Mouse (Mus musculus) gastrocnemius, postnatal 4 days (tissue): ENCODE results near the gene Srp54c. TPM values are rescaled to one million over a fixed set of nuclear protein-coding genes. Genes with fewer than 3 reads are reported as not detected.
"Not testable (repeated sequence)": the region's sequence is repeated elsewhere in the genome, so short reads cannot be mapped to it uniquely, and the experiment has no call there.

Experiments used
- DNase-seq, 2 experiments: peaks; one replicate each; pipeline ENCODE4 v3.0.0; 2021 to 2022; ENCODE audit warnings: low spot score in 2 of 2, mixed read lengths in 2 of 2
- long read RNA-seq, 2 experiments: library from polyadenylated mRNA; stranded (forward); transcript quantifications; one replicate each; pipeline ENCODE4 v2.0.0; 2021
- total RNA-seq, 2 experiments: library from RNA; stranded (reverse); gene quantifications; 2 replicates each; pipeline ENCODE4 v1.2.3; 2021

Gene Srp54c
- 10 to 100 TPM; 24.8 to 33.1 TPM for total RNA-seq
- long read RNA-seq, experiment 1, transcript Srp54c-202 (16 exons, 3,642 nt): major isoform, 36 of 42 reads
- long read RNA-seq, experiment 1, partial matches to known transcripts: 2 of 42 reads
- long read RNA-seq, experiment 1, other reads (novel, unspliced or antisense): 4 of 42 reads
- long read RNA-seq, experiment 2, transcript Srp54c-202 (16 exons, 3,642 nt): major isoform, 30 of 33 reads
- long read RNA-seq, experiment 2, partial matches to known transcripts: 0 of 33 reads
- long read RNA-seq, experiment 2, other reads (novel, unspliced or antisense): 3 of 33 reads

- not testable (repeated sequence) for DNase-seq
Measured at GRCm38 (mm10) chr12:55229626-55230519, at the start of gene Srp54c. TSS of gene Srp54c (plus strand) at chr12:55230168.

- not testable (repeated sequence) for DNase-seq
Measured at GRCm38 (mm10) chr12:55187686-55188085, 42.3 kb upstream of the Srp54c start.

- DNase-seq: not testable (repeated sequence)
Measured at GRCm38 (mm10) chr12:55189127-55189526, 40.8 kb upstream of the Srp54c start.

GRCm38 (mm10) chr12:55199306-55199705, 30.7 kb upstream of the Srp54c start, which contains the start of gene 1700047I17Rik2:
TSS of gene 1700047I17Rik2 (plus strand) at chr12:55199592.
- DNase-seq: not testable (repeated sequence)

GRCm38 (mm10) chr12:55199799-55200198, 30.2 kb upstream of the Srp54c start:
- not testable (repeated sequence) for DNase-seq

GRCm38 (mm10) chr12:55212944-55213343, 17.0 kb upstream of the Srp54c start:
- DNase-seq: not testable (repeated sequence)

GRCm38 (mm10) chr12:55230520-55230861, 523 bp downstream of the Srp54c start:
- DNase-seq: not testable (repeated sequence)

- DNase-seq: not testable (repeated sequence)
Measured at GRCm38 (mm10) chr12:55242243-55242642, 12.3 kb downstream of the Srp54c start.

- not testable (repeated sequence) for DNase-seq
Measured at GRCm38 (mm10) chr12:55261950-55262349, 32.0 kb downstream of the Srp54c start.

- DNase-seq: not testable (repeated sequence)
Measured at GRCm38 (mm10) chr12:55263385-55263784, 33.4 kb downstream of the Srp54c start.

- no peak for DNase-seq
Measured at GRCm38 (mm10) chr12:55272243-55272642, 42.3 kb downstream of the Srp54c start.

GRCm38 (mm10) chr12:55277583-55277982, 47.6 kb downstream of the Srp54c start:
- DNase-seq: not testable (repeated sequence)

GRCm38 (mm10) chr12:55298112-55298511, 68.1 kb downstream of the Srp54c start:
- no peak for DNase-seq

- no peak for DNase-seq
Measured at GRCm38 (mm10) chr12:55299336-55299735, 69.4 kb downstream of the Srp54c start, which contains the start of gene 1110008L16Rik. TSS of gene 1110008L16Rik (plus strand) at chr12:55299577.

GRCm38 (mm10) chr12:55300820-55301351, 70.9 kb downstream of the Srp54c start:
- DNase-seq: no peak

GRCm38 (mm10) chr12:55301472-55302300, 71.7 kb downstream of the Srp54c start:
- DNase-seq: no peak

- peak; percentile 62 to 89 for DNase-seq
Measured at GRCm38 (mm10) chr12:55302485-55303441, 72.8 kb downstream of the Srp54c start, which contains the start of gene Ppp2r3c. TSS of gene Ppp2r3c (minus strand) at chr12:55302998.

- no peak for DNase-seq
Measured at GRCm38 (mm10) chr12:55306371-55306770, 76.4 kb downstream of the Srp54c start.

- DNase-seq: no peak
Measured at GRCm38 (mm10) chr12:55307566-55307965, 77.6 kb downstream of the Srp54c start.
